14 mouse cellular contexts compared by ENCODE assay signal in the genomic region with DNA sequence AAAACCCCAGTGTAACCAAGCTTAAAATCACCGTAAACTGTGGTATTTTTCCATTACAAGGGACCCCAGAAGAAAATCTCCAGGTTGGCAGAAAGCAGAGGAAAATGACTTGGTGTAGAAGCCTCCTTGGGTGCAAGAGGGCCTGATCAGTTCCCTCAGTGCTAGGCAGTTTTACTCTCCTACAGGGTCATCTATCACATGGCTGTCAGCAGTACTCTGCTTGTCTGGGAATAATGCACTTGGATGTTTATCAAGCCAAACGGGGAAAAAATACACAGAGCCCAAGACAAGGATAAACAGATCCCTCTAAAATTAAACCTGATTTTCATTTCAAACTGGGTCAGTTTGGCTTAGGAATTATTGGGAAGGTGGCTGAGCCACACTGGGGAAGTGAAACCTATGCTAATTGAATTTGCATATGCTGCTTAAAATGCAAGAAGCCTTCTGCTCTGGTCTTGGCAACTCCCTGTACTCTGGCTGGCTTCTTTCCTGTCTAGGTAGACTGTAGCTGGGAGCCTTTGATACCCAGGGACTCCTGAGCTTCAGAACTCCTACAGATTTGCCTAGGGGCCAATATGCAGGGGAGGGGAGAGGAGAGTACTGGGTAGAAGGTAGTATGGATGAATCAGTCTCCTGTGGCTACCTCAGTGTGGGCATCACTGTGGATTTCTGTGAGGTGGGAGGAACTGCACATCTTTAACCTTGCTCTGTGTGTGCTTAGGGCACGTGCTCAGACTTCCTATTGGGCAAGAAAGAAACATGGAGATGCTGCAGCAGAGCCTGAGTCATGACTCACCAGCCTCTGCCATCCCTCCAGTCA.
DNase-seq lines count a peak whose midpoint lies in the region; ATAC-seq and TF ChIP-seq lines count a peak whose summit lies in the region.
"Had no signal": no experiment of that assay in that cellular context is flagged by ENCODE, and none has a peak within 500 bp of the region (broad histone marks: within the 10 kb centered on the region; RNA-seq: fewer than 3 reads in every experiment).

No protein-coding gene starts in this region.

- H3K4me3 ChIP-seq in forebrain, embryonic 13.5 days = no peak overlapping the region
- H3K4me3 ChIP-seq in forebrain, embryonic 11.5 days (ENCODE audit: low read depth, low read length) = no peak overlapping the region
- H3K4me3 ChIP-seq in midbrain, embryonic 12.5 days = no peak overlapping the region
- H3K4me3 ChIP-seq in midbrain, embryonic 10.5 days = no peak overlapping the region
- H3K4me3 ChIP-seq in forebrain, postnatal 0 days (ENCODE audit: low read depth, low read length) = no peak overlapping the region
- H3K4me3 ChIP-seq in neural tube, embryonic 15.5 days (replicated peaks) = no peak overlapping the region
- H3K4me3 ChIP-seq: limb, embryonic 15.5 days had no signal

- no peak for DNase-seq in forebrain, embryonic 11.5 days (ENCODE audit: low spot score)
- no peak for DNase-seq in midbrain, embryonic 10.5 days (ENCODE audit: low spot score)
- peak; percentile 18 for DNase-seq in forebrain, postnatal 0 days
- DNase-seq in urinary bladder, postnatal 25 days (ENCODE audit: low spot score) = no peak
- DNase-seq in urinary bladder, postnatal 4 days (ENCODE audit: low spot score in 2 of 2) = no peak
- DNase-seq: adrenal gland, postnatal 10 days; gastrocnemius, postnatal 14 days; heart, postnatal 14 days; kidney, postnatal 4 days; thymus, postnatal 36 days had no signal

- peaks cover 9% of the 10 kb centered on the region for H3K4me1 ChIP-seq in forebrain, embryonic 13.5 days
- H3K4me1 ChIP-seq in forebrain, embryonic 11.5 days (replicated peaks; ENCODE audit: control insufficient read depth, insufficient read depth, low read length) = no peaks in the 10 kb centered on the region
- no peaks in the 10 kb centered on the region for H3K4me1 ChIP-seq in midbrain, embryonic 12.5 days
- H3K4me1 ChIP-seq in midbrain, embryonic 10.5 days = no peaks in the 10 kb centered on the region
- H3K4me1 ChIP-seq in forebrain, postnatal 0 days (ENCODE audit: insufficient read depth) = peaks cover 5% of the 10 kb centered on the region
- H3K4me1 ChIP-seq in neural tube, embryonic 15.5 days = peaks cover 24% of the 10 kb centered on the region
- H3K4me1 ChIP-seq: limb, embryonic 15.5 days had no signal

- 73% methylated on average over 3 of the region's 3 CpGs for WGBS in forebrain, embryonic 13.5 days
- 85% methylated on average over 3 of the region's 3 CpGs for WGBS in forebrain, embryonic 11.5 days
- WGBS in midbrain, embryonic 12.5 days = 73% methylated on average over 3 of the region's 3 CpGs
- 82% methylated on average over 3 of the region's 3 CpGs for WGBS in midbrain, embryonic 10.5 days
- WGBS in forebrain, postnatal 0 days = 60% methylated on average over 3 of the region's 3 CpGs
- 43% methylated on average over 3 of the region's 3 CpGs for WGBS in neural tube, embryonic 15.5 days

- no peaks in the 10 kb centered on the region for H3K27me3 ChIP-seq in forebrain, embryonic 13.5 days
- H3K27me3 ChIP-seq in forebrain, embryonic 11.5 days (ENCODE audit: control insufficient read depth, insufficient read depth, low read length) = no peaks in the 10 kb centered on the region
- no peaks in the 10 kb centered on the region for H3K27me3 ChIP-seq in midbrain, embryonic 12.5 days
- no peaks in the 10 kb centered on the region for H3K27me3 ChIP-seq in midbrain, embryonic 10.5 days (ENCODE audit: low read depth, poor library complexity, severe bottlenecking)
- H3K27me3 ChIP-seq in forebrain, postnatal 0 days (ENCODE audit: insufficient read depth, low read length) = no peaks in the 10 kb centered on the region
- H3K27me3 ChIP-seq in neural tube, embryonic 15.5 days (replicated peaks) = no peaks in the 10 kb centered on the region
- H3K27me3 ChIP-seq: limb, embryonic 15.5 days had no signal

- H3K4me2 ChIP-seq in forebrain, embryonic 13.5 days = no peak overlapping the region
- no peak overlapping the region for H3K4me2 ChIP-seq in forebrain, embryonic 11.5 days (ENCODE audit: low read depth, low read length, severe bottlenecking)
- no peak overlapping the region for H3K4me2 ChIP-seq in midbrain, embryonic 12.5 days (replicated peaks)
- H3K4me2 ChIP-seq in forebrain, postnatal 0 days (ENCODE audit: low read depth) = no peak overlapping the region
- no peak overlapping the region for H3K4me2 ChIP-seq in neural tube, embryonic 15.5 days
- H3K4me2 ChIP-seq: limb, embryonic 15.5 days had no signal

- peak; percentile 84 for ATAC-seq in forebrain, embryonic 13.5 days
- ATAC-seq in forebrain, embryonic 11.5 days (replicated peaks; ENCODE audit: low FRiP score) = no peak; the same call in 1 of the 2 replicates
- ATAC-seq in midbrain, embryonic 12.5 days (ENCODE audit: low FRiP score, low read depth) = peak; percentile 27; the same call in 1 of the 2 replicates
- peak; percentile 76 for ATAC-seq in forebrain, postnatal 0 days
- ATAC-seq in neural tube, embryonic 15.5 days (ENCODE audit: low FRiP score) = peak; percentile 55

- H3K9me3 ChIP-seq in forebrain, embryonic 13.5 days (replicated peaks) = no peaks in the 10 kb centered on the region
- H3K9me3 ChIP-seq in forebrain, embryonic 11.5 days (ENCODE audit: control insufficient read depth, low read length) = no peaks in the 10 kb centered on the region
- H3K9me3 ChIP-seq in midbrain, embryonic 12.5 days = no peaks in the 10 kb centered on the region
- no peaks in the 10 kb centered on the region for H3K9me3 ChIP-seq in midbrain, embryonic 10.5 days (replicated peaks)
- no peaks in the 10 kb centered on the region for H3K9me3 ChIP-seq in forebrain, postnatal 0 days (ENCODE audit: low read length)
- H3K9me3 ChIP-seq in neural tube, embryonic 15.5 days (replicated peaks) = no peaks in the 10 kb centered on the region
- H3K9me3 ChIP-seq: limb, embryonic 15.5 days had no signal

- H3K27ac ChIP-seq in forebrain, embryonic 13.5 days = no peak overlapping the region
- no peak overlapping the region for H3K27ac ChIP-seq in forebrain, embryonic 11.5 days (ENCODE audit: low read depth, low read length)
- no peak overlapping the region for H3K27ac ChIP-seq in midbrain, embryonic 12.5 days (replicated peaks)
- H3K27ac ChIP-seq in midbrain, embryonic 10.5 days (replicated peaks) = no peak overlapping the region
- H3K27ac ChIP-seq in forebrain, postnatal 0 days (ENCODE audit: low read depth, low read length) = no peak overlapping the region
- peak overlapping the region; percentile 52 for H3K27ac ChIP-seq in neural tube, embryonic 15.5 days (replicated peaks)
- H3K27ac ChIP-seq: limb, embryonic 15.5 days had no signal

- no peak for TF ChIP-seq CTCF in forebrain, postnatal 0 days (IDR thresholded peaks at IDR 0.05; ENCODE audit: low read depth)

- H3K9ac ChIP-seq in forebrain, embryonic 13.5 days = no peak overlapping the region
- no peak overlapping the region for H3K9ac ChIP-seq in forebrain, embryonic 11.5 days (ENCODE audit: low read length)
- no peak overlapping the region for H3K9ac ChIP-seq in midbrain, embryonic 12.5 days (replicated peaks)
- H3K9ac ChIP-seq in forebrain, postnatal 0 days = no peak overlapping the region
- no peak overlapping the region for H3K9ac ChIP-seq in neural tube, embryonic 15.5 days (replicated peaks)
- H3K9ac ChIP-seq: limb, embryonic 15.5 days had no signal

- H3K36me3 ChIP-seq in forebrain, embryonic 13.5 days (ENCODE audit: poor library complexity, severe bottlenecking) = peaks cover 6% of the 10 kb centered on the region; the same call in 1 of the 2 replicates
- no peaks in the 10 kb centered on the region for H3K36me3 ChIP-seq in forebrain, embryonic 11.5 days (ENCODE audit: control insufficient read depth, insufficient read depth, low read length)
- no peaks in the 10 kb centered on the region for H3K36me3 ChIP-seq in midbrain, embryonic 12.5 days
- no peaks in the 10 kb centered on the region for H3K36me3 ChIP-seq in midbrain, embryonic 10.5 days
- no peaks in the 10 kb centered on the region for H3K36me3 ChIP-seq in forebrain, postnatal 0 days (ENCODE audit: insufficient read depth)
- H3K36me3 ChIP-seq in neural tube, embryonic 15.5 days = peaks cover 5% of the 10 kb centered on the region; the same call in 1 of the 2 replicates
- H3K36me3 ChIP-seq: limb, embryonic 15.5 days had no signal
